Mouse (Mus musculus) hindbrain, embryonic 16.5 days (tissue): ENCODE data around the gene Olfr1415. TPM values are rescaled to one million over a fixed set of nuclear protein-coding genes. Genes with fewer than 3 reads are reported as not detected.

ENCODE experiments used
- ATAC-seq: fragments of 200-750 bp; cut with Nextera tagmentation; 2 replicates; pipeline ENCODE4 v1.8.0; 2017; ENCODE audit warnings: moderate TSS enrichment, moderate library complexity
- H3K27ac ChIP-seq: fragments of 300-500 bp; sonication (generic); 2 replicates; pipeline ENCODE4 v1.5.1; 2014; ENCODE audit warnings: low read depth, mild to moderate bottlenecking, control low read depth, low read length, moderate library complexity
- H3K27me3 ChIP-seq: fragments of 300-500 bp; sonication (generic); replicated peaks from 2 replicates; pipeline ENCODE4 v1.6.1; 2014; ENCODE audit warnings: low read length; ENCODE audit not compliant: control insufficient read depth, insufficient read depth
- H3K36me3 ChIP-seq: fragments of 300-500 bp; sonication (generic); 2 replicates; pipeline ENCODE4 v1.6.1; 2014; ENCODE audit warnings: mild to moderate bottlenecking, low read length, moderate library complexity, mixed read lengths; ENCODE audit not compliant: control insufficient read depth, insufficient read depth
- H3K4me1 ChIP-seq: fragments of 300-500 bp; sonication (generic); 2 replicates; pipeline ENCODE4 v1.6.1; 2014; ENCODE audit warnings: low read depth, low read length; ENCODE audit not compliant: control insufficient read depth, insufficient read depth
- H3K4me2 ChIP-seq: fragments of 300-500 bp; sonication (generic); 2 replicates; pipeline ENCODE4 v1.6.1; 2014; ENCODE audit warnings: mild to moderate bottlenecking, low read length, control low read depth, moderate library complexity
- H3K4me3 ChIP-seq: fragments of 300-500 bp; sonication (generic); 2 replicates; pipeline ENCODE4 v1.5.1; 2014; ENCODE audit warnings: mild to moderate bottlenecking, low read length, control low read depth, moderate library complexity
- H3K9ac ChIP-seq: fragments of 300-500 bp; sonication (generic); 2 replicates; pipeline ENCODE4 v1.6.1; 2014; ENCODE audit warnings: low read depth, mild to moderate bottlenecking, control low read depth, low read length, moderate library complexity
- H3K9me3 ChIP-seq: fragments of 300-500 bp; sonication (generic); 2 replicates; pipeline ENCODE4 v1.6.1; 2014; ENCODE audit warnings: mild to moderate bottlenecking, low read length, moderate library complexity; ENCODE audit not compliant: control insufficient read depth
- WGBS: fragments of 180-500 bp; shearing (Covaris S2); extraction: QIAGEN DNeasy Blood & Tissue Kit; methylation state at CpG from one replicate; pipeline ENCODE4 v1.1.7; 2014; 5-methylcytosine and 5-hydroxymethylcytosine counted together
- microRNA-seq: library from miRNA; unstranded; fragments of <30 nt; microRNA quantifications from one replicate; pipeline ENCODE4, GENCODE M21; 2017
- polyA plus RNA-seq: library from polyadenylated mRNA; unstranded; fragments of >200 nt; fragmentation: Nextera tagmentation; extraction: Ambion mirVana; gene quantifications from 2 replicates; pipeline ENCODE4 v1.2.1, GENCODE M21; 2015

The Olfr1415 gene
- polyA plus RNA-seq, 1 experiment from 2014 or later = not detected

GRCm38 (mm10) chr1:92441453-92442063, 54.3 kb downstream of the Olfr1415 start:
- no peak for ATAC-seq
- H3K9ac ChIP-seq = no peak overlapping the region
- WGBS = 75% methylated on average over 6 of the region's 6 CpGs

GRCm38 (mm10) chr1:92440066-92440750, 55.7 kb downstream of the Olfr1415 start:
- Histone ChIP-seq H3K4me1 (peaks cover 18% of the 10 kb centered on the region), H3K27ac (no peak overlapping the region), H3K4me3 (no peak overlapping the region), H3K9ac (no peak overlapping the region), H3K4me2 (no peak overlapping the region), H3K36me3 (peaks cover 15% of the 10 kb centered on the region), H3K9me3 (no peaks in the 10 kb centered on the region), H3K27me3 (no peaks in the 10 kb centered on the region)
- WGBS = 89% methylated on average over 9 of the region's 9 CpGs
- ATAC-seq = no peak

More at GRCm38 (mm10) chr1:92441453-92442063, 54.3 kb downstream of the Olfr1415 start:
- H3K4me2 ChIP-seq = no peak overlapping the region
- no peak overlapping the region for H3K4me3 ChIP-seq
- H3K36me3 ChIP-seq = peaks cover 18% of the 10 kb centered on the region
- no peaks in the 10 kb centered on the region for H3K9me3 ChIP-seq
- peaks cover 18% of the 10 kb centered on the region for H3K4me1 ChIP-seq
- no peaks in the 10 kb centered on the region for H3K27me3 ChIP-seq
- no peak overlapping the region for H3K27ac ChIP-seq

Small RNAs within 50 kb of the gene (microRNA-seq; reads per million reads assigned to microRNA genes)
- gene Mir6900 = 3.7 reads per million, percentile 12 among the genes with 10 or more reads in this experiment

Other genes starting within 250 kb of the Olfr1415 start
- 339 and 361 TPM in 2 replicates for gene Ndufa10, start 22.2 kb downstream of the Olfr1415 start, polyA plus RNA-seq
- gene Olfr1416, start 11.0 kb downstream of the Olfr1415 start, polyA plus RNA-seq = not detected in 2 replicates
- not detected in 2 replicates for gene Olfr1414, start 22.6 kb upstream of the Olfr1415 start, polyA plus RNA-seq
- not detected in 2 replicates for gene Olfr1413, start 75.2 kb upstream of the Olfr1415 start, polyA plus RNA-seq
- not detected in 2 replicates for gene Olfr1412, start 89.7 kb upstream of the Olfr1415 start, polyA plus RNA-seq
- gene Olfr1411, start 98.3 kb upstream of the Olfr1415 start, polyA plus RNA-seq = not detected in 2 replicates
- gene Olfr1410, start 109.7 kb upstream of the Olfr1415 start, polyA plus RNA-seq = not detected in 2 replicates
- 0.24 TPM in 1 of 2 replicates, not detected in the other for gene Olfr12, start 121.7 kb upstream of the Olfr1415 start, polyA plus RNA-seq
- 496 and 558 TPM in 2 replicates for gene Cops9, start 145.9 kb upstream of the Olfr1415 start, polyA plus RNA-seq
- 0.19 and 0.29 TPM in 2 replicates for gene Otos, start 152.7 kb upstream of the Olfr1415 start, polyA plus RNA-seq